Mouse (Mus musculus) hematopoietic stem cell, adult 5-6 weeks (primary cell): ENCODE measurements around the gene Acot13. TPM values are rescaled to one million over a fixed set of nuclear protein-coding genes. Genes with fewer than 3 reads are reported as not detected.
"Not testable (repeated sequence)": the region's sequence is repeated elsewhere in the genome, so short reads cannot be mapped to it uniquely, and the experiment has no call there.

ENCODE experiments used
- ATAC-seq, 2 experiments: fragments of 125-278 bp in 1 of 2; replicated peaks in 1 of 2; 2 replicates each; pipeline ENCODE4 v1.8.0; 2016 to 2017; ENCODE audit warnings: inconsistent platforms in 2 of 2, mild to moderate bottlenecking in 2 of 2, moderate number of reproducible peaks in 2 of 2, low read depth in 1 of 2, moderate TSS enrichment in 1 of 2; ENCODE audit not compliant: low FRiP score in 2 of 2, poor library complexity in 2 of 2, severe bottlenecking in 2 of 2, insufficient read depth in 1 of 2, low TSS enrichment in 1 of 2
- total RNA-seq: library from RNA; stranded (forward); fragments of 172-1452, 232-1000 nt; gene quantifications from 2 replicates; pipeline ENCODE4 v1.2.3, GENCODE M21; 2017

Gene Acot13
- total RNA-seq, 1 experiment from 2014 or later: 85.7 TPM

DNA sequence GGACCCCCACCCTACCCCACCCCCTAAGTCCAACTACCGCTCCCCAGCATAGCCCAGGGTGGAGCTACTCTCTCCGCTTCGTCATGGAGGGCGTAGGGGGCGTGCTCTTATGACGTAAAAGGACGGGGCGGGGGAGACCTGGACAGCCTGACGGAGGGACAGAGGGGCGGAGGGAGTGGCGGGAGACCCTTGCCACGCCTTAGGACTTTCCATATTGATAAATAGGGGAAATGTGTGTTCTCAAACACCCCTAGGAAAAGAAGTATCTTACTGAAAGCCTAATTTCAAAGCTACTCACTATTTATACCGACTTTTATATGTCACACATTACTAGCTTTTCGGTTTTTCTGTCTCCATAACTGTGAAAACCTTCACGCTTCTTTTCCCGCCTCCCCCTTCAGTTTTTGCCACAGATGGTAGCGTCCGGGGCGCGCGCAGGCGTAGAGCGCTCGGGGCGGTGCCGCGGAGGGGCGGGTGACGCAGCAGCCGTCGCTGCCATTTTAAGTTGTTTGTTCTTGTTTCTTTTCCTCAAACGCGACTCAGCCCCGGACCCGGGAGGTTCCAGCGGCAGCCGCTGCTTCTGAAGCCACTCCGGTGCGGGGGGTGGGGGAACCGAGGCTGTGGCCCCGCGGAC lies 30.5 kb downstream of the Acot13 start:
- peak; percentile 87 to 89 for ATAC-seq

DNA sequence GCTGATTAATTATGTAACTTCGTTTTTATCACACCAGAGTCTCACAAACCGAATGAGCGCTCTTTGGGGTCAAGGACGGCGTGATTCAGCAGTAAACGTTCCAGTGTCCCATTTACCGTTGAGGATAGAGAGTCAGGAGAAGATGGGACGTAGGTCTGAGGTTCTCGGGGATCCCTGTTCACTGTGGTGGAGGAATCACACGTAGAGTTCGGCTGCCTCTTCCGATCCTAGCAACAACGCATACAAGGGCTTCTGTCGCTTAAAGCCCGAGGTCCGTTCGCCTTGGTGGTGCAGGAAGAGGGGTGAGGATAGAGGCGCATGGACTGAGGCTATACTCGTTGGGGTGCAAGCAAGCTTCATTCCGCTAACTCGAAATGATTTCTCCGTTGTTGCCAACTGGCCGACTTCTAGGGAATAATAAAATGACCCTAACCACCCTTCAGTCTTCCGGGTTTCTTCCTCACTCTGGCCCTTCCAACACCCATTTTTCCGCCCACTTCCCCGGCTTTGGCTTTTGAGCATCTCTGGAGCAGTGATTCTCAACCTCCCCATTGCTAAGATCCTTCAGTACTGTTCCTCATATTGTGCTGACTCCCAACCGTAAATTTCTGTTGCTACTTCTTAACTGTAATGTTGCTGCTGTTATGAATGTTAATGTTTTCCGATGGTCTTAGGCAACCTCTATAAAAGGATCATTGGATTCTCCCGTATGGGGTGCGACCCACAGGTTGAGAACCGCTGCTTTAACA lies 31.2 kb downstream of the Acot13 start:
- peak in 1 of 2 experiments; percentile 3; a peak in 1 of 4 replicates for ATAC-seq

DNA sequence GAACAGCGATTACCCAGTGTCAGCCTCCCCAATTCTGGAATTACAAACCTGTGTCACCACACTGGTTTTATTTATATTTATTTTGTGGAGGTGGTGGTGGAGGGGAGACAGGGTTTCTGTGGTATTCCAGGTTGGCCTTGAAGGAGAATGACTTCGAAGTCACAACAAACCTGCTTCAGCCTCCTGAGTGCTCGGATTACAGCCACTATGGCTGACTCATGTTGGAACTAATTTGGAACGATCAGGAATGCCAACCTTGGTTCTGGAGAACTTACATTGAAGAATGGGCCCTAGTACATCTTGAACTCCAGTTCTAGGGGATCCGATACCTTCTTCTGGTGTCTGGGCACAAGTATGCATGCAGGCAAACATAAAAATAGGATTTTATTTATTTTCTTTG lies 32.0 kb downstream of the Acot13 start:
- ATAC-seq: no peak

DNA sequence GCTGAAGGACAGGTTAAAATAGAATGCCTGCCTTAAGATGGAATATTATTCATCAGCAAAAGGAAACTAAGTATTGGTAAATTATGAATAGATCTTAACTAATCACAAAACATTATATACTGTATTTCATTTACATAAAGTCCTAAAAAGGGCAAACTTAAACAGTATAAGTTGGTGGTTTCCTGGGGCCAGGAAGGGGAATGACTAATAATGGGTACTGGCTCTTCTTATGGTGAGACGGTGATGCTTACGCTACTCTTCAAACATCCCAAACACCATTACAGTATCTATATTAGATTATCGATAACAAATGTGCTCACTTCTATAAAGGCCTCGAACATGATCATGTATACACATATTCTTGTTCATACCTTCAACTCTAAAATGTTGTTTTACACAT lies 32.7 kb downstream of the Acot13 start:
- ATAC-seq: no peak

DNA sequence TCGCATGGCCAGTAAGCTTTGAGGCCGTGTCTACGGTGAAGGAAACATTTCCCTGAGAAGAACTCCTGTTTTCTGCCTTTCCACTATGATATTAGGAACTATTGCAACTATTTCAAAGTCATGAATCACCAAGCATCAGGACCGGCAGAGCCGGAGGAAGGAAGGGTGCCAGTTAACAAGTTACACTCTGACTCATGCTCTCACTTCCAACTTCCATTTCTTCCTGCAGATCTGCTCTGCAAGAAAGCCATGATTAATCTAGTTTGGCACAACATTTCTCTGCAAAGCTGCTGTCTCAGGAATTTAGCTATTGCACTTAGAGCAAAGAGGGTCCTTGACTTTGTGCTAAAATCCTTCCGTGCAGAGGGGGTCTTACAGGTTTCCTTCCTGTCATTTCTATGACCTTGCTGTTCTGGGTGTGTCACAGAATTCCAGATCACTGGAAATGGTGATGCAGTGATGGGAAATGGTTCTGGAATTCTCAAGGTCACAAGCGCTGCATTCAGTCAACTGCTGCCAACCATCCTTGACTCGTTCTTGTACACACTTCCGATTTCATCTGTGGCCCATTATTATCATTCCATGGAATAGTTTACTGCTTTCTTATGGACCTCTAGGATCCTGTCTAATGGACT lies 38.8 kb downstream of the Acot13 start:
- no peak for ATAC-seq

DNA sequence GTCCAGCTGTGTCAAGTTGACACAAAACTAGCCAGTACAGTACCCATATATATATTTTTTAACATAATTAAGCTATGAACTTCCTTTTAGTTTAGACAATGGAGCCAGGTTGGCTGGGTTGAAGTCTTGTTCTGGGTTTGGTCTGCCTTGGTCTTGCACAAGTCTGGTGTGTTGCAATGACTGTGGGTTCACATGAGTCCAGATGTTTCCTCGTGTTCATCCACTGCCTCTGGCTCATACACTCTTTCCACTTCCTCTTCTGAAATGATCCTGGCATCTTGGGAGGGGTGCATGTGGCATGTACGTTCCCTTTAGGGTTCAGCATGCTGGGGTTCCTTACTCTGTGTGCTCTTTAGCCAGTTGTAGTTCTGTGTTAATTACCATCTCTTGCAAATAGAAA lies 40.0 kb downstream of the Acot13 start:
- ATAC-seq: peak; percentile 99

DNA sequence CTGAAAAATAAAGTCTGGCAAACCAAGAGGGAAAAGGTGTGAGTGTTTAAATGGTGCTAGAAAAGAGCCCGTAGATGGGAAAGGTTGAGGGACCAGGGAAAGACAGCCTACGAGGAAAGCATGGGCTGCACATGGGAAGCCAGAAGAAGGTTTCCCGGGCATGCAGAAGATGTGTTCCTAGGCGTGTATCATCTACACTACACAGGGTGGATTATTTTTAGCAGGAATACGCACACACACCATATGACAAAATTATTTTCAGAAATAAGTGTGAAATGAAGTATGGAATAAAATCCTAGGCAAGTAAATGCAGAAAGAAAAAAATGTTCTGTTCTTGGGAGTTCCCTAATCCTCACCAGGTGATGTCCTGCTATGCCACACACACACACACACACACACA lies 43.9 kb downstream of the Acot13 start:
- ATAC-seq: no peak

DNA sequence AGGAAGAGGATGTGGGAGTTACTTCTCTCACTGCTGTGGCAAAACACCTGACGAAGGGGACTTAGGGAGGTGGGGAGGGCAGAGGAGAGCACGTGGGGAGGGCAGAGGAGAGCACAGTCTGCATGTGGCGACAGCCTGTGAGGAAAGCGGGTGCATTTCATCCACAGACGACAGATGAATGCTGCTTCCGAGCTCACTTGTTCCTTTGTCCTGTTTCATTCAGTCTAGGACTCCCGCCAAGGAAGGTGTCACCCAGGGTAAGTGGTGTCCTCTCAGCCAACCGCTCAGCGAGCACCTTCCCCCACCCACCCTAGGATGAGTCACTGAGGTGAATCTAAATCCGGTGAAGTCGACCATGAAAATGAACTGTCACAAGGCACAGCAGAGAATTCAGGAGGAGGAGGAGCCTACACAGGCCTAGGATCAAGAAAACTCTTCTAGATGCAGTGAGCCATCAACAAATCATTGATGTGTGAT lies 45.3 kb downstream of the Acot13 start:
- peak in 1 of 2 experiments; percentile 56; a peak in 2 of 4 replicates for ATAC-seq

DNA sequence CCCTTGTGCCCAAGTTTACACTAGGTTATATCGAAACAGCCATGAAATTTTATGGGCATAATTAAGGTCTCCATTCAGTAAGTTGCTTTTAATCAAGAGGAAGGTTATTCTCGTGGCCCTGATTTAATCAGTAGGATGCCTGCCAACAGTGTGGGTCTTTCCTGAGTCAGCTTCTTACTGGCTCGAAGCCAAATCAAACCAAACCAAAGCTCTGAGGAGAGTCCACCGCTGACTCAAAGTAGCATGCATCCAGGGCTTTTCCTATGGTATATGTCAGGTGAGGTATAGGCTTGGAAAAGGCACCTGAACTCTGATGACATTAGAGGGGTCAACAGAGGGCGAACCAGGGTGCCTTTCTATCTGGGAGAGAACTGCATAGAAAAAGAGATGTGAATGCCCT lies 49.4 kb downstream of the Acot13 start:
- peak in 1 of 2 experiments; percentile 32; a peak in 2 of 4 replicates for ATAC-seq

DNA sequence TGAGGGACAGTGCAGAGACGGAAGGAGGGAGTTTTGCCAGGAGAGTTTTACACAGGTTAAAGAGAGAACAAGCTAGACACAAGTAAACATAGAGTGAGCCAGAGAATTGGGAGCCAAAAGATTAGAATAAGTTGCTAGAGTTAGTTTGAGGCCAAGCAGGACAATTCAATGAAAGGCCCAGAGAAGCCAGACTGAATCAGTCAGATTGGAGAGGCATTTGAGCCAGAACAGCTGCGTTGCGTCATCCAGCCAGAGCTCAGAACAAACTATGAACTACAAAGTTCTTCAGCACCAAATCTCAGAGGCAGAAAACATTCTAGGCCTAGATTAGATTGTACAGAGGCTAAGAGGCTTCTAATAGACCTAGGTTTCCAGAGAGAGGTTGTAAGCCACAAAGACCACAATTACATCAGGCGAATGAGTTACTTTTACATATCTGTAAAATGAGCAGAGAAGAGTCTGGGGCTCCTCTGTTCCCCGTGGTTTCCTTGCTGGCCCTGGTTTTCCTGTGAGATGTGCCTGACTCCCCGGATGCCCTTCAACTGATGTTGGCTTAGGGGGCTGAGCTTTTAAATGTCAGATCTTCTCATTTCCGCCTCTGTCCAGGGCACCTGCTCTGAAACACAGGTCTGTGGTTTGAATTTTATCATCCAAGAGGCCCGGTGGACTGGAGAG lies 52.5 kb downstream of the Acot13 start:
- no peak for ATAC-seq

DNA sequence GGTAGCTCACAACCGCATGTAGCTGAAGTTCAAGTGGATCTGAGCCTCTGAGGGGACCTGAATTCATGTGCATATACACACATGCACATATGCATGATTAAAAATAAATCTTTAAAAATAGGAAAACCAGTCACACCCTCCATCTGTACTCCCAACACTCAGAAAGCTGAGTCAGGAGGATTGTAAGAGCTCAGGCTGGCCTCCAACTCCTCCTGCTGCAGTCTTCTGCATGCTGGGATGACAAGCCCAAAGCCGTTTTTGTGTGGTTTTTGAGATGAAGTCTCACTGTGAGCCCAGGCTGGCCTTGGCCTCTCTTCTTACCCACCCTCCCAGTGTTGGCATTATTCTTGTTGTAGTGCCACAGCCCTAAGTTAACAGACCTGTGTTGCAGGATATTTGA lies 53.3 kb downstream of the Acot13 start:
- ATAC-seq: no peak

DNA sequence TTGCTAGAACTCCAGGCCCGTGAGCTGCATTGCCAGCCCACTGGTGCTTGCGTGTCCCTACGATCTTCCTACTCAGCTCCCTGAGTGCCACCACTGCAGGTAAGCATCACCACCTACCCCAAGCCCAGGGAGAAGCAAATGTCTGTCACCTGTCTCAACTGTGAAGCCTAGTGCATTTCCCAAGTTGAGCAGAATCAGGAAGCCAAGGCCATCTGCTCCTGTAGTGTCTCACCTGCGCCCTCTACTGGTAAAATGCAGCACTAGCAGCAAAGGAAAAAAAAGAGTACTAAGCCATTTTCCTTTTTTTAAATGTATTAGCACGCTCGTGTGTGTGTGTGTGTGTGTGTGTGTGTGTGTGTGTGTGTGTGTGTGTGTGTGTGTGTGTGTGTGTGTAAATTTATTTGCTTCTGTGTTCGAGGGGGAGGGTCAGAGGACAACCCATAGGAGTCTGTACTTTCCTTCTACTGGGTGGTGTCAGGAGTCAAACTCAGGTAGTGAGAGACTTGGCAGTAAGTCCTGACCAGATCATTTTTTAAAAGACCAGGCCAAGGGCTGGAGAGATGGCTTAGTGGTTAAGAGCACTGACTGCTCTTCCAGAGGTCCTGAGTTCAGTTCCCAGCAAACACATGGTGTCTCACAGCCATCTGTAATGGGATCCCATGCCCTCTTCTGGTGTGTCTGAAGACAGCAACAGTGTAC lies 55.0 kb downstream of the Acot13 start:
- peak; percentile 71 to 85 for ATAC-seq

DNA sequence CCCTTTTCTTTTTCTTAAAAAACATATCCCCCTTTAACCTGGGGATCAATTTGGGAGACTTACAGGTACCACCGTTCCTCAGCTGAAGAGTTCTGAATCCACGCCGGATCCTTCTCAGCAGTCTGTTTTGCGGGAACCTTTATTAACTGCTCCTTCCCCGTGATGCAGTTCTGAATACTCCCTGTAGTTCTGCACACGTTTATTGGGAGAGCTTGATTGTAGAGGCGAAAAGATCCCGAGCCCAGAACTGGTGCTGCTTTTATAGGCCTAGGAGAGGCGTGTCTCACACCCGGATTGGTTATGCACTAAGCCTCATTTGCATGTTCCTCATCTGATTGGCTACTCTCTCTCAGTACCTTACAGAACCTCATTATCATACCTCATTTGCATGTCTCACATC lies 59.9 kb downstream of the Acot13 start:
- ATAC-seq: not testable (repeated sequence)

Other genes with a start within 250 kb of the Acot13 start
- 72.0 and 117 TPM in 2 replicates for gene Ripor2, start 249.4 kb downstream of the Acot13 start, total RNA-seq
- not detected in 2 replicates for gene Armh2, start 90.3 kb downstream of the Acot13 start, total RNA-seq
- 121 and 161 TPM in 2 replicates for gene Gmnn, start 69.6 kb downstream of the Acot13 start, total RNA-seq
- gene BC005537, start 29.9 kb downstream of the Acot13 start, total RNA-seq: 54.6 and 63.5 TPM in 2 replicates
- 73.2 and 80.8 TPM in 2 replicates for gene Tdp2, start 139 bp upstream of the Acot13 start, total RNA-seq
- gene D130043K22Rik, start 13.6 kb upstream of the Acot13 start, total RNA-seq: not detected in 2 replicates
- 1.3 and 5.2 TPM in 2 replicates for gene Aldh5a1, start 106.1 kb upstream of the Acot13 start, total RNA-seq
- 0.19 and 0.50 TPM in 2 replicates for gene Gpld1, start 111.6 kb upstream of the Acot13 start, total RNA-seq
- 8.3 and 14.2 TPM in 2 replicates for gene Mrs2, start 188.8 kb upstream of the Acot13 start, total RNA-seq
- not detected in 2 replicates for gene Dcdc2a, start 224.5 kb upstream of the Acot13 start, total RNA-seq